Mouse (Mus musculus) MEL (cell line): ENCODE measurements around the gene Chd2.

Experiments used
- BHLHE40 ChIP-seq: IDR thresholded peaks from 2 replicates; pipeline ENCODE4 v1.6.1; 2012; ENCODE audit warnings: low read depth, mild to moderate bottlenecking, inconsistent platforms, low read length, improper control_type of control experiment, borderline replicate concordance
- GABPA ChIP-seq: IDR thresholded peaks from 2 replicates; pipeline ENCODE4 v1.6.1; 2012; ENCODE audit warnings: low read depth, mild to moderate bottlenecking, inconsistent platforms, low read length, improper control_type of control experiment, moderate library complexity
- POLR2A ChIP-seq, 2 experiments: IDR thresholded peaks; 2 replicates each; pipeline ENCODE4 v1.6.1; 2011 to 2012; ENCODE audit warnings: low read length in 2 of 2, mild to moderate bottlenecking in 2 of 2, control low read depth in 1 of 2, improper control_type of control experiment in 1 of 2, low read depth in 1 of 2, moderate library complexity in 1 of 2; ENCODE audit not compliant: control insufficient read depth in 1 of 2, insufficient read depth in 1 of 2, poor library complexity in 1 of 2
- POLR2AphosphoS2 ChIP-seq: IDR thresholded peaks from 2 replicates; pipeline ENCODE4 v1.6.1; 2011; ENCODE audit warnings: low read length, improper control_type of control experiment
- ZKSCAN1 ChIP-seq: IDR thresholded peaks from 2 replicates; pipeline ENCODE4 v1.6.1; 2012; ENCODE audit warnings: low read depth, mild to moderate bottlenecking, inconsistent platforms, low read length, improper control_type of control experiment, moderate library complexity

DNA sequence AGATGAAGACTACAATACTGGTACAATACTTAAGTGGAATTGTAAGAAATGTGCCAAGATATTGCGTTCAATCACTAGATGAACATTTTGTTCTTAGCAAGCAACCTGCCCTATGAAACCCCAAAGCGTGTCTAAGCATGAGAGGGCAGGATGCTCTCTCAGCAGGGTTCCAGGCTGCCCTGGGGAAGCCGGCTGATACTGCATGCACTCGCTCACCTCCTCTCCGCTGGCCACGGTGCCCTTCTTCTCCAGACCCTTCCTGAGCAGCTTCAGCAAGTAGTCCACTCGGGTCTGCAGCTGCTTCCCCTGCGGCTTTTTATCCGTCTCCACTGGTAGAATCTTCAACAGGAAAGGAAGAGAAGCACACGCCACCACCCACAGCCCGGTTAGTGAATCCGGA lies 87.5 kb downstream of the Chd2 start:
- no peak for TF ChIP-seq GABPA
- no peak for TF ChIP-seq POLR2A (IDR thresholded peaks at IDR 0.05; ENCODE audit: control insufficient read depth in 1 of 2, insufficient read depth in 1 of 2, low read depth in 1 of 2, low read length in 2 of 2, poor library complexity in 1 of 2)
- TF ChIP-seq POLR2AphosphoS2, result no peak
- no peak for TF ChIP-seq BHLHE40
- no peak for TF ChIP-seq ZKSCAN1
